Mouse (Mus musculus) MEL (cell line): ENCODE measurements at regions not wholly inside any gene's neighbourhood (a gene's known extent, or its start where the extent isn't known, plus 50 kb on each side); places are given as distances from the start of the nearest gene placed in this dataset.

Experiments
- DNase-seq: peaks from one replicate; pipeline ENCODE4 v3.0.0; 2011; ENCODE audit warnings: low read depth, low spot score
- H3K27ac ChIP-seq: 2 replicates; pipeline ENCODE4 v1.5.1; 2012; ENCODE audit warnings: low read depth, mild to moderate bottlenecking, control low read depth, low read length, moderate library complexity; ENCODE audit not compliant: control insufficient read depth
- H3K27me3 ChIP-seq, 2 experiments: fragments of 150-350 bp in 1 of 2; sonication (generic) in 1 of 2; 2 replicates each; pipeline ENCODE4 v1.6.1; 2012; ENCODE audit warnings: low read length in 2 of 2, mild to moderate bottlenecking in 2 of 2, improper control_type of control experiment in 1 of 2, moderate library complexity in 1 of 2; ENCODE audit not compliant: insufficient read depth in 2 of 2, control insufficient read depth in 1 of 2
- H3K36me3 ChIP-seq, 2 experiments: 2 replicates each; pipeline ENCODE4 v1.6.1; 2012 to 2014; ENCODE audit warnings: low read length in 2 of 2, improper control_type of control experiment in 1 of 2, inconsistent platforms in 1 of 2, mild to moderate bottlenecking in 1 of 2; ENCODE audit not compliant: insufficient read depth in 2 of 2, control insufficient read depth in 1 of 2
- H3K4me1 ChIP-seq, 2 experiments: fragments of 150-350 bp in 1 of 2; sonication (generic) in 1 of 2; 2 replicates each; pipeline ENCODE4 v1.6.1; 2012; ENCODE audit warnings: low read length in 2 of 2, improper control_type of control experiment in 1 of 2, mild to moderate bottlenecking in 1 of 2; ENCODE audit not compliant: insufficient read depth in 2 of 2, control insufficient read depth in 1 of 2
- H3K4me3 ChIP-seq, 2 experiments: fragments of 150-350 bp in 1 of 2; sonication (generic) in 1 of 2; 2 replicates each; pipeline ENCODE4 v1.5.1; 2012; ENCODE audit warnings: low read depth in 2 of 2, low read length in 2 of 2, mild to moderate bottlenecking in 2 of 2, moderate library complexity in 2 of 2, control low read depth in 1 of 2, improper control_type of control experiment in 1 of 2; ENCODE audit not compliant: control insufficient read depth in 1 of 2, insufficient read depth in 1 of 2
- H3K79me2 ChIP-seq: 2 replicates; pipeline ENCODE4 v1.6.1; 2012; ENCODE audit warnings: mild to moderate bottlenecking, low read length, moderate library complexity; ENCODE audit not compliant: control insufficient read depth, poor library complexity, insufficient read depth
- H3K9ac ChIP-seq: 2 replicates; pipeline ENCODE4 v1.6.1; 2012; ENCODE audit warnings: low read depth, mild to moderate bottlenecking, control low read depth, low read length, moderate library complexity; ENCODE audit not compliant: control insufficient read depth, poor library complexity, severe bottlenecking
- H3K9me3 ChIP-seq: fragments of 150-350 bp; sonication (generic); replicated peaks from 2 replicates; pipeline ENCODE4 v1.6.1; 2012; ENCODE audit warnings: mild to moderate bottlenecking, low read length, improper control_type of control experiment, moderate library complexity; ENCODE audit not compliant: insufficient read depth
- BHLHE40 ChIP-seq: IDR thresholded peaks from 2 replicates; pipeline ENCODE4 v1.6.1; 2012; ENCODE audit warnings: low read depth, mild to moderate bottlenecking, inconsistent platforms, low read length, improper control_type of control experiment, borderline replicate concordance
- CHD1 ChIP-seq: IDR thresholded peaks from 2 replicates; pipeline ENCODE4 v1.6.1; 2012; ENCODE audit warnings: low read depth, mild to moderate bottlenecking, inconsistent platforms, low read length, improper control_type of control experiment
- GATA1 ChIP-seq: IDR thresholded peaks from 2 replicates; pipeline ENCODE4 v1.6.1; 2011; ENCODE audit warnings: low read depth, low read length, improper control_type of control experiment
- HCFC1 ChIP-seq: IDR thresholded peaks from 2 replicates; pipeline ENCODE4 v1.6.1; 2012; ENCODE audit warnings: low read depth, mild to moderate bottlenecking, inconsistent platforms, low read length, improper control_type of control experiment, moderate library complexity
- KAT2A ChIP-seq: conservative IDR thresholded peaks from 2 replicates; pipeline ENCODE4 v1.6.1; 2012; ENCODE audit warnings: low read depth, low read length, improper control_type of control experiment, inconsistent platforms
- MEF2A ChIP-seq: IDR thresholded peaks from 2 replicates; pipeline ENCODE4 v1.6.1; 2014; ENCODE audit warnings: low read depth, mild to moderate bottlenecking, inconsistent platforms, low read length, improper control_type of control experiment; ENCODE audit not compliant: poor library complexity, insufficient replicate concordance, severe bottlenecking; ENCODE audit errors: extremely low read depth
- MXI1 ChIP-seq: IDR thresholded peaks from 2 replicates; pipeline ENCODE4 v1.6.1; 2011; ENCODE audit warnings: mild to moderate bottlenecking, low read depth, low read length, improper control_type of control experiment
- NELFE ChIP-seq: IDR thresholded peaks from 2 replicates; pipeline ENCODE4 v1.6.1; 2011; ENCODE audit warnings: low read depth, low read length, improper control_type of control experiment
- NRF1 ChIP-seq: IDR thresholded peaks from 2 replicates; pipeline ENCODE4 v1.6.1; 2014; ENCODE audit warnings: low read depth, mild to moderate bottlenecking, inconsistent platforms, low read length, improper control_type of control experiment, moderate library complexity; ENCODE audit not compliant: poor library complexity, insufficient read depth, severe bottlenecking
- RAD21 ChIP-seq: IDR thresholded peaks from 2 replicates; pipeline ENCODE4 v1.6.1; 2011; ENCODE audit warnings: mild to moderate bottlenecking, low read depth, low read length, improper control_type of control experiment
- SIN3A ChIP-seq: IDR thresholded peaks from 2 replicates; pipeline ENCODE4 v1.6.1; 2012; ENCODE audit warnings: low read length, improper control_type of control experiment, inconsistent platforms
- SMC3 ChIP-seq: IDR thresholded peaks from 2 replicates; pipeline ENCODE4 v1.6.1; 2011; ENCODE audit warnings: low read depth, low read length, improper control_type of control experiment
- TAL1 ChIP-seq: IDR thresholded peaks from 2 replicates; pipeline ENCODE4 v1.6.1; 2012; ENCODE audit warnings: mild to moderate bottlenecking, inconsistent platforms, low read length, moderate library complexity, mixed read lengths
- TCF12 ChIP-seq: IDR thresholded peaks from 2 replicates; pipeline ENCODE4 v1.6.1; 2014; ENCODE audit warnings: low read depth, mild to moderate bottlenecking, inconsistent platforms, low read length, improper control_type of control experiment, moderate library complexity
- USF1 ChIP-seq: IDR thresholded peaks from 2 replicates; pipeline ENCODE4 v1.6.1; 2014; ENCODE audit warnings: low read depth, mild to moderate bottlenecking, inconsistent platforms, low read length, improper control_type of control experiment, moderate library complexity
- USF2 ChIP-seq, 2 experiments: IDR thresholded peaks; 2 replicates each; pipeline ENCODE4 v1.6.1; 2011 to 2012; ENCODE audit warnings: improper control_type of control experiment in 2 of 2, low read length in 2 of 2, borderline replicate concordance in 1 of 2, inconsistent platforms in 1 of 2, low read depth in 1 of 2, mild to moderate bottlenecking in 1 of 2; ENCODE audit not compliant: insufficient read depth in 1 of 2
- ZC3H11A ChIP-seq: IDR thresholded peaks from 2 replicates; pipeline ENCODE4 v1.6.1; 2012; ENCODE audit warnings: low read depth, mild to moderate bottlenecking, inconsistent platforms, low read length, improper control_type of control experiment
- ZKSCAN1 ChIP-seq: IDR thresholded peaks from 2 replicates; pipeline ENCODE4 v1.6.1; 2012; ENCODE audit warnings: low read depth, mild to moderate bottlenecking, inconsistent platforms, low read length, improper control_type of control experiment, moderate library complexity

DNA sequence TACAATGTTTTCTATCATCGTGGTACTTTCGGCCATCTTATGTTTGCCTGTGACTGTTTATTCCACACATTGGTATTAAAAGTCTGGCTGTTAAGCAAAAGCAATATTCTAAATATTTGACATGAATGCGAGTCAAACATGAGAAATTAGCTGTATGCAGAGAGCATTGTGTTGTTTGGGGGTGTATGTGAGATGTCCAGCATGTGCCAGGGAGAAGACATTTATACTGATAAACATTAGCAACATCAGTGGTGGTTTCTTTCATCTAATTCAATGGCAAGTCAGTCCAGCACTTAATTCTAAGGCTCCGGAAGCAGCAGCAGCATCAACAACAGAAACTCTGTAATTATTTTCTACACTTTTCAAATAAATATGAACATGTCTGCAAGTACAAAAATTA, 219.1 kb downstream of the Tpbg start:
- no peak for TF ChIP-seq NRF1
- Histone ChIP-seq H3K27ac (no peak overlapping the region), H3K9me3 (no peaks in the 10 kb centered on the region), H3K79me2 (no peaks in the 10 kb centered on the region), H3K27me3 (no peaks in the 10 kb centered on the region), H3K9ac (no peak overlapping the region), H3K4me3 (no peak overlapping the region), H3K4me1 (no peaks in the 10 kb centered on the region), H3K36me3 (no peaks in the 10 kb centered on the region)
- no peak for DNase-seq

DNA sequence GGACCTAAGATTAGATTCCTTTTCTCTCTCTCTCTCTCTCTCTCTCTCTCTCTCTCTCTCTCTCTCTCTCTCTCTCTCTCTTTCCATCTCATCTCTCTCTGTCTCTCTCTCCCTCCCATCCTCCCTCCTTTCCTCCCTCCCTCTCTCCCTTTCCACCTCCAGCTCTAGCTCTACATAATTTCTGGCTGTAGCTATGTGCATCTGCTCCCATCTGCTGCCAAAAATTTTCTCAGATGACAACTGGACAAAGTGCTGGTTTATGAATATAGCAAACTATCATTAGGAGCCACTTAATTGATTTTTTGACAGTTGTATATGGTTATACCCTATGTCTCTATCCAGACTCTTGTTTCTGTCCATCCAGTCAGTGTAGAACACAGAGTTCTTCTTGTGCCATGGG, 237.1 kb downstream of the Tpbg start:
- Histone ChIP-seq H3K9ac (no peak overlapping the region), H3K79me2 (no peaks in the 10 kb centered on the region)
- DNase-seq = no peak

DNA sequence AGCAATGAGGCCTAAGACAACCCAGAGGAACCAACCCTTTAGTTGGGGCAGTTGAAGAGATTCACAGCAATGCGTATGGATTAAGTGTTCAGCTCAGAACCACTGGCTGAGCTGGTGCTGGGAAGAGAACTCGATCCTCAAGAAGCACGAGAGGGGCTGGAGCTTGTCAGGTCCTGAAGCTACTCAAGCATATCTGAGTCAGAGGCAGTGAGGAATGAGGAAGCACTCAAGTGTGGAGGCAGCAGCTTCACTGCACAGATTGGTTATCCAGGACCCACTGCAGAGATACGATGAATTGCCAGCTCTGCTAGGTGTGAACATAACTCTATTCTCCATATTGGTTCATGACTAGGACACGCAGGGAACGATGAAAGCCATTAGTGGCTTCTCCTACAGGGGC, 239.7 kb downstream of the Tpbg start:
- Histone ChIP-seq H3K79me2 (no peaks in the 10 kb centered on the region), H3K27ac (no peak overlapping the region), H3K9ac (no peak overlapping the region), H3K4me3 (no peak overlapping the region), H3K4me1 (no peaks in the 10 kb centered on the region), H3K36me3 (no peaks in the 10 kb centered on the region), H3K9me3 (no peaks in the 10 kb centered on the region), H3K27me3 (no peaks in the 10 kb centered on the region)
- TF ChIP-seq ZC3H11A (no peak), TAL1 (no peak), NELFE (no peak), MXI1 (no peak), SMC3 (no peak)
- no peak for DNase-seq

More for the DNA sequence above, 237.1 kb downstream of the Tpbg start:
- H3K4me3 ChIP-seq = no peak overlapping the region
- no peaks in the 10 kb centered on the region for H3K4me1 ChIP-seq
- H3K9me3 ChIP-seq = no peaks in the 10 kb centered on the region
- H3K27me3 ChIP-seq = no peaks in the 10 kb centered on the region
- H3K36me3 ChIP-seq = no peaks in the 10 kb centered on the region
- no peak overlapping the region for H3K27ac ChIP-seq
- TF ChIP-seq TCF12 (no peak), MEF2A (no peak), CHD1 (no peak)
- TF ChIP-seq, all 39 proteins: peak for 0

DNA sequence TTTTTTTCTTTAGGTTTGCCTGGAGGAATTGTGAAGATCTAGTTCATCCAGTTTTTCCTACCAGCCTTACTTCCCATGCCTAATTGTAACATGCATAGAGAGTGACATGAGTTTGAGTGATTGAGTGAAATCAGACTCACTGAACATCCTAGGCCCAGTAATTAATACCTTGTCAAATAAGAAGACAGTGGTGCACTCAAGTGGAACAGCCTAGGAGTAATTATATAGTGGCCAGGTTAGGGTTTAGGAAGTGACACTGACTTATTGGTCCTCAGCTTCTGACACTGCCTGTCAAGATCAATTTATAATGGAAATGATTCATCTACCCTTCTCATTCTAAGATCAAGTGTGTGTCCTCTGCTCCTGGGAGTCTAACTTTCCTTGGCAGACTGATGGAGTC, 250.8 kb downstream of the Tpbg start:
- TF ChIP-seq USF1 = no peak
- no peak for TF ChIP-seq BHLHE40
- no peak for TF ChIP-seq USF2 (IDR thresholded peaks at IDR 0.05; ENCODE audit: borderline replicate concordance in 1 of 2, insufficient read depth in 1 of 2, low read depth in 1 of 2, low read length in 2 of 2)
- TF ChIP-seq TCF12 = no peak
- TF ChIP-seq KAT2A = no peak
- no peak for TF ChIP-seq RAD21
- TF ChIP-seq ZKSCAN1 = no peak
- TF ChIP-seq MEF2A = no peak
- no peak for TF ChIP-seq SIN3A
- TF ChIP-seq NELFE = no peak
- TF ChIP-seq ZC3H11A = no peak
- TF ChIP-seq HCFC1 = no peak
- TF ChIP-seq GATA1 = no peak
- TF ChIP-seq, all 39 proteins: peak for 0
- Histone ChIP-seq H3K79me2 (no peaks in the 10 kb centered on the region), H3K9me3 (no peaks in the 10 kb centered on the region), H3K9ac (no peak overlapping the region), H3K27me3 (no peaks in the 10 kb centered on the region), H3K27ac (no peak overlapping the region), H3K4me1 (no peaks in the 10 kb centered on the region), H3K4me3 (no peak overlapping the region), H3K36me3 (no peaks in the 10 kb centered on the region)
- DNase-seq = no peak
